18 mouse cellular contexts compared by ENCODE assay signal in the genomic region with DNA sequence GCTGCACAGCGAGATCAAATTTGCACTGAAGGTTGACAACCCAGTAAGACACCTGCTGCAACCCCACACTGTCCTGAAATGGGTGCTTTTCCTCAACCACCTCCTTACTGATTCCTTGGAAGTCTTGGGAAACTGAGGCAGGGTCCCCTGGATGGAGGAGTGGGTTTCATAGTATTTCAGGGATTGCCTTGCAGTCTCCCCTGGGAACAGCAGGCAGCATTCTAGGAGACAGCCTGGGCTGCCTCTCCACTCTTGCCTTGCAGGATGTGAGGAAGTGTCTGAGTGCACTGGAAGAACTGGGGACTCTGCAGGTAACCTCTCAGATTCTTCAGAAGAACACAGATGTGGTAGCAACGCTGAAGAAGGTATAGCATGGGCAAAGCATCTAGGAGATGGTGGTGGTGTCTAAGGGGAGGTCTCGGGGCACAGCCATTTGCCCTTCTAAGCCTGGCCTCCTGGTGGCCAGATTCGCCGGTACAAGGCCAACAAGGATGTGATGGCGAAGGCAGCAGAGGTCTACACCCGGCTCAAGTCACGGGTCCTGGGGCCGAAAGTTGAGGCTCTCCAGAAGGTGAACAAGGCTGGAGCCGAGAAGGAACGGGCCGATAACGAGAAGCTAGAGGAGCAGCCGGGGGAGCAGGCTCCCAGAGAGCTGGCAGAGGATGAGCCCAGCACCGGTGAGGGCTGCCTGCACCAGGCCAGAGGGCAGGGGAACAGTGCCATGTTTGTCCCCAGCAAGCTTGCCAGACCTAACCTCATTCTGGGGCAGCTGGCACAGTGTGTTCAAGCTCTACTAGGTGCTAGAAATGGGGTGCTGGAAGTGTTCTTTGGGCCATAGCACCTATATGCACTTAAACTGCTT. TPM values are rescaled to one million over a fixed set of nuclear protein-coding genes. Genes with fewer than 3 reads are reported as not detected.
DNase-seq lines count a peak whose midpoint lies in the region; ATAC-seq and TF ChIP-seq lines count a peak whose summit lies in the region.
"Had no signal": no experiment of that assay in that cellular context is flagged by ENCODE, and none has a peak within 500 bp of the region (broad histone marks: within the 10 kb centered on the region; RNA-seq: fewer than 3 reads in every experiment).

No protein-coding gene starts in this region.

- no peak overlapping the region for H3K9ac ChIP-seq in heart, adult 2 months (ENCODE audit: low read depth, low read length)
- H3K9ac ChIP-seq in heart, embryonic 12.5 days = no peak overlapping the region
- H3K9ac ChIP-seq in midbrain, postnatal 0 days (replicated peaks; ENCODE audit: low read length, poor library complexity, severe bottlenecking) = no peak overlapping the region
- H3K9ac ChIP-seq in midbrain, embryonic 13.5 days (replicated peaks) = no peak overlapping the region
- H3K9ac ChIP-seq in liver, postnatal 0 days (replicated peaks) = no peak overlapping the region
- H3K9ac ChIP-seq: embryonic facial prominence, embryonic 13.5 days; forebrain, embryonic 13.5 days had no signal

- peak; percentile 35 for TF ChIP-seq CTCF in heart, adult 2 months (IDR thresholded peaks at IDR 0.05)
- TF ChIP-seq CTCF in midbrain, postnatal 0 days (IDR thresholded peaks at IDR 0.05) = 0 out of 2 replicates have a peak, but pooled peaks have one; percentile 22
- TF ChIP-seq CTCF in brain, embryonic 14.5 days (IDR thresholded peaks at IDR 0.05; ENCODE audit: borderline replicate concordance, extremely low read depth, insufficient read depth, insufficient read length) = 0 out of 2 replicates have a peak, but pooled peaks have one; percentile 2
- TF ChIP-seq CTCF in liver, postnatal 0 days (IDR thresholded peaks at IDR 0.05; ENCODE audit: low read depth) = peak; percentile 39

- no peaks in the 10 kb centered on the region for H3K27me3 ChIP-seq in heart, adult 2 months (ENCODE audit: control insufficient read depth, insufficient read depth, low read length)
- H3K27me3 ChIP-seq in heart, embryonic 12.5 days (replicated peaks) = no peaks in the 10 kb centered on the region
- no peaks in the 10 kb centered on the region for H3K27me3 ChIP-seq in midbrain, postnatal 0 days (ENCODE audit: insufficient read depth, low read length)
- no peaks in the 10 kb centered on the region for H3K27me3 ChIP-seq in midbrain, embryonic 13.5 days
- no peaks in the 10 kb centered on the region for H3K27me3 ChIP-seq in liver, postnatal 0 days (ENCODE audit: insufficient read depth, low read length)
- H3K27me3 ChIP-seq: embryonic facial prominence, embryonic 13.5 days; forebrain, embryonic 13.5 days had no signal

- no peaks in the 10 kb centered on the region for H3K36me3 ChIP-seq in heart, adult 2 months (ENCODE audit: control insufficient read depth, insufficient read depth, low read length)
- H3K36me3 ChIP-seq in heart, embryonic 12.5 days = peaks cover 90% of the 10 kb centered on the region
- peaks cover 83% of the 10 kb centered on the region for H3K36me3 ChIP-seq in midbrain, postnatal 0 days (ENCODE audit: insufficient read depth, low read length)
- peaks cover 92% of the 10 kb centered on the region for H3K36me3 ChIP-seq in midbrain, embryonic 13.5 days
- peaks cover 53% of the 10 kb centered on the region for H3K36me3 ChIP-seq in liver, postnatal 0 days (replicated peaks; ENCODE audit: insufficient read depth, low read length)

- WGBS in heart, adult 2 months = 77% methylated on average over 15 of the region's 15 CpGs
- WGBS in heart, embryonic 12.5 days = 88% methylated on average over 15 of the region's 15 CpGs
- WGBS in midbrain, postnatal 0 days = 91% methylated on average over 15 of the region's 15 CpGs
- 93% methylated on average over 15 of the region's 15 CpGs for WGBS in midbrain, embryonic 13.5 days
- WGBS in liver, postnatal 0 days (ENCODE audit: insufficient replicate concordance) = 82% methylated on average over 15 of the region's 15 CpGs

- H3K27ac ChIP-seq in heart, adult 2 months = no peak overlapping the region
- no peak overlapping the region for H3K27ac ChIP-seq in heart, embryonic 12.5 days (ENCODE audit: poor library complexity, severe bottlenecking)
- no peak overlapping the region for H3K27ac ChIP-seq in midbrain, postnatal 0 days (ENCODE audit: low read depth, low read length)
- no peak overlapping the region for H3K27ac ChIP-seq in midbrain, embryonic 13.5 days
- H3K27ac ChIP-seq in liver, postnatal 0 days (ENCODE audit: low read depth) = no peak overlapping the region
- H3K27ac ChIP-seq: embryonic facial prominence, embryonic 13.5 days; forebrain, embryonic 13.5 days had no signal

- no peak overlapping the region for H3K4me3 ChIP-seq in heart, adult 2 months
- H3K4me3 ChIP-seq in heart, embryonic 12.5 days = no peak overlapping the region
- H3K4me3 ChIP-seq in midbrain, postnatal 0 days (ENCODE audit: low read depth, low read length) = no peak overlapping the region
- no peak overlapping the region for H3K4me3 ChIP-seq in midbrain, embryonic 13.5 days (replicated peaks)
- no peak overlapping the region for H3K4me3 ChIP-seq in liver, postnatal 0 days (ENCODE audit: low read depth, low read length)
- H3K4me3 ChIP-seq: embryonic facial prominence, embryonic 13.5 days; forebrain, embryonic 13.5 days had no signal

- intact Hi-C loops in heart, adult 2 months (cut with DNase I) = no loop called here

- H3K4me1 ChIP-seq in heart, adult 2 months (ENCODE audit: control insufficient read depth, insufficient read depth, low read length) = no peaks in the 10 kb centered on the region
- H3K4me1 ChIP-seq in heart, embryonic 12.5 days (replicated peaks) = no peaks in the 10 kb centered on the region
- H3K4me1 ChIP-seq in midbrain, postnatal 0 days (ENCODE audit: insufficient read depth, low read length) = no peaks in the 10 kb centered on the region
- H3K4me1 ChIP-seq in midbrain, embryonic 13.5 days (replicated peaks) = no peaks in the 10 kb centered on the region
- no peaks in the 10 kb centered on the region for H3K4me1 ChIP-seq in liver, postnatal 0 days (ENCODE audit: insufficient read depth)
- H3K4me1 ChIP-seq: embryonic facial prominence, embryonic 13.5 days; forebrain, embryonic 13.5 days had no signal

- no peak for TF ChIP-seq POLR2A in heart, adult 2 months (IDR thresholded peaks at IDR 0.05; ENCODE audit: insufficient read depth, low read depth, low read length)
- TF ChIP-seq POLR2A in brain, embryonic 14.5 days (IDR thresholded peaks at IDR 0.05; ENCODE audit: borderline replicate concordance, extremely low read depth, insufficient read depth, insufficient read length, poor library complexity, severe bottlenecking) = no peak

- ATAC-seq in heart, embryonic 12.5 days (ENCODE audit: insufficient number of reproducible peaks, low FRiP score) = no peak
- no peak for ATAC-seq in midbrain, postnatal 0 days (ENCODE audit: low FRiP score)
- ATAC-seq in midbrain, embryonic 13.5 days = no peak
- ATAC-seq in liver, postnatal 0 days = no peak
- ATAC-seq in erythroid progenitor cell, adult 5-6 weeks (replicated peaks; ENCODE audit: low FRiP score, poor library complexity, severe bottlenecking) = no peak
- ATAC-seq: CD4-positive, CD25-positive, alpha-beta regulatory T cell, adult 4 months; forebrain, embryonic 13.5 days had no signal

- no peaks in the 10 kb centered on the region for H3K79me2 ChIP-seq in heart, adult 2 months (replicated peaks; ENCODE audit: control insufficient read depth, insufficient read depth, low read length)

- H3K9me3 ChIP-seq in heart, embryonic 12.5 days (replicated peaks) = no peaks in the 10 kb centered on the region
- no peaks in the 10 kb centered on the region for H3K9me3 ChIP-seq in midbrain, postnatal 0 days (ENCODE audit: low read length)
- H3K9me3 ChIP-seq in midbrain, embryonic 13.5 days = no peaks in the 10 kb centered on the region
- no peaks in the 10 kb centered on the region for H3K9me3 ChIP-seq in liver, postnatal 0 days (ENCODE audit: low read length)
- H3K9me3 ChIP-seq: embryonic facial prominence, embryonic 13.5 days; forebrain, embryonic 13.5 days had no signal

- no peak overlapping the region for H3K4me2 ChIP-seq in heart, embryonic 12.5 days
- H3K4me2 ChIP-seq in midbrain, postnatal 0 days (ENCODE audit: low read depth, low read length, poor library complexity, severe bottlenecking) = no peak overlapping the region
- H3K4me2 ChIP-seq in midbrain, embryonic 13.5 days (replicated peaks) = no peak overlapping the region
- no peak overlapping the region for H3K4me2 ChIP-seq in liver, postnatal 0 days (ENCODE audit: low read depth, low read length)
- H3K4me2 ChIP-seq: embryonic facial prominence, embryonic 13.5 days; forebrain, embryonic 13.5 days had no signal

- no peak for TF ChIP-seq EP300 in heart, adult 2 months (IDR thresholded peaks at IDR 0.05; ENCODE audit: insufficient read depth, low read depth, low read length)
- TF ChIP-seq EP300 in liver, postnatal 0 days (IDR thresholded peaks at IDR 0.05; ENCODE audit: low read depth) = no peak

- DNase-seq in heart, adult 2 months = peak in 1 of 2 experiments; percentile 47
- DNase-seq in midbrain, postnatal 0 days (ENCODE audit: low spot score) = no peak
- no peak for DNase-seq in brain, embryonic 14.5 days (ENCODE audit: low read depth)
- no peak for DNase-seq in liver, postnatal 0 days
- DNase-seq in frontal cortex, postnatal 14 days (ENCODE audit: low spot score in 2 of 2) = no peak
- DNase-seq: cerebellum, postnatal 14 days; kidney, postnatal 36 days; lung, postnatal 36 days; midbrain, embryonic 14.5 days; right cerebral cortex, postnatal 25 days; thymus, postnatal 25 days had no signal

RNA-seq across cellular contexts. Expression of a gene that starts 10.7 kb away (rescaled TPM):
- 100 to 1,000 TPM; 151 to 170 TPM for total RNA-seq in heart, adult 2 months (2021)
- 114 and 167 TPM in 2 replicates for polyA plus RNA-seq in heart, adult 2 months (2012; rRNA removed)
- 0.05 and 0.12 TPM in 2 replicates for polyA plus RNA-seq in heart, embryonic 12.5 days (2016; fragmentation: Nextera tagmentation; extraction: Ambion mirVana)
- total RNA-seq in midbrain, postnatal 0 days (2014; rRNA removed) = 0.42 and 0.55 TPM in 2 replicates
- 0.04 and 0.05 TPM in 2 replicates for polyA plus RNA-seq in midbrain, postnatal 0 days (2015; fragmentation: Nextera tagmentation; extraction: Ambion mirVana)
- polyA plus RNA-seq in midbrain, embryonic 13.5 days (2015; fragmentation: Nextera tagmentation; extraction: Ambion mirVana) = 0.04 and 0.11 TPM in 2 replicates
- polyA plus RNA-seq in brain, embryonic 14.5 days (2012; rRNA removed) = 0.11 and 0.16 TPM in 2 replicates
- 0.12 and 0.24 TPM in 2 replicates for polyA plus RNA-seq in liver, postnatal 0 days (2015; fragmentation: Nextera tagmentation; extraction: Ambion mirVana)
- not detected in 2 replicates for total RNA-seq in erythroid progenitor cell, adult 5-6 weeks (2015; ENCODE audit: low replicate concordance)
- not detected in 2 replicates for total RNA-seq in erythroid progenitor cell, adult 5-6 weeks (2017; ENCODE audit: low replicate concordance)
- polyA plus RNA-seq: CD4-positive, CD25-positive, alpha-beta regulatory T cell, adult 4 months had no signal

RNA-seq across cellular contexts. Expression of a gene that starts 18.5 kb away (rescaled TPM):
- total RNA-seq in heart, adult 2 months (2021) = 100 to 1,000 TPM; 159 to 160 TPM
- 112 and 170 TPM in 2 replicates for polyA plus RNA-seq in heart, adult 2 months (2012; rRNA removed)
- 0.09 and 0.17 TPM in 2 replicates for polyA plus RNA-seq in heart, embryonic 12.5 days (2016; fragmentation: Nextera tagmentation; extraction: Ambion mirVana)
- 4.3 and 4.5 TPM in 2 replicates for total RNA-seq in midbrain, postnatal 0 days (2014; rRNA removed)
- 4.8 and 5.9 TPM in 2 replicates for polyA plus RNA-seq in midbrain, postnatal 0 days (2015; fragmentation: Nextera tagmentation; extraction: Ambion mirVana)
- 0.43 and 0.55 TPM in 2 replicates for polyA plus RNA-seq in midbrain, embryonic 13.5 days (2015; fragmentation: Nextera tagmentation; extraction: Ambion mirVana)
- polyA plus RNA-seq in brain, embryonic 14.5 days (2012; rRNA removed) = 0.43 and 0.67 TPM in 2 replicates
- polyA plus RNA-seq in liver, postnatal 0 days (2015; fragmentation: Nextera tagmentation; extraction: Ambion mirVana) = 57.3 and 58.4 TPM in 2 replicates
- not detected in 2 replicates for total RNA-seq in erythroid progenitor cell, adult 5-6 weeks (2015; ENCODE audit: low replicate concordance)
- not detected in 2 replicates for total RNA-seq in erythroid progenitor cell, adult 5-6 weeks (2017; ENCODE audit: low replicate concordance)
- polyA plus RNA-seq: CD4-positive, CD25-positive, alpha-beta regulatory T cell, adult 4 months had no signal

RNA-seq across cellular contexts. Expression of a gene that starts 19.5 kb away (rescaled TPM):
- 10 to 100 TPM; 32.5 to 35.0 TPM for total RNA-seq in heart, adult 2 months (2021)
- polyA plus RNA-seq in heart, adult 2 months (2012; rRNA removed) = 30.2 and 31.5 TPM in 2 replicates
- 93.1 and 95.1 TPM in 2 replicates for polyA plus RNA-seq in heart, embryonic 12.5 days (2016; fragmentation: Nextera tagmentation; extraction: Ambion mirVana)
- total RNA-seq in midbrain, postnatal 0 days (2014; rRNA removed) = 59.6 and 72.1 TPM in 2 replicates
- 120 and 123 TPM in 2 replicates for polyA plus RNA-seq in midbrain, postnatal 0 days (2015; fragmentation: Nextera tagmentation; extraction: Ambion mirVana)
- polyA plus RNA-seq in midbrain, embryonic 13.5 days (2015; fragmentation: Nextera tagmentation; extraction: Ambion mirVana) = 156 and 159 TPM in 2 replicates
- 119 and 129 TPM in 2 replicates for polyA plus RNA-seq in brain, embryonic 14.5 days (2012; rRNA removed)
- 24.8 and 27.7 TPM in 2 replicates for polyA plus RNA-seq in liver, postnatal 0 days (2015; fragmentation: Nextera tagmentation; extraction: Ambion mirVana)
- 36.5 and 71.4 TPM in 2 replicates for total RNA-seq in erythroid progenitor cell, adult 5-6 weeks (2015; ENCODE audit: low replicate concordance)
- 125 and 144 TPM in 2 replicates for total RNA-seq in erythroid progenitor cell, adult 5-6 weeks (2017; ENCODE audit: low replicate concordance)

RNA-seq across cellular contexts. Expression of a gene that starts 22.9 kb away (rescaled TPM):
- total RNA-seq in heart, adult 2 months (2021) = 10 to 100 TPM; 57.0 to 74.6 TPM
- 38.2 and 77.7 TPM in 2 replicates for polyA plus RNA-seq in heart, adult 2 months (2012; rRNA removed)
- 0.18 TPM in 1 of 2 replicates, not detected in the other for polyA plus RNA-seq in heart, embryonic 12.5 days (2016; fragmentation: Nextera tagmentation; extraction: Ambion mirVana)
- 0.47 and 0.49 TPM in 2 replicates for total RNA-seq in midbrain, postnatal 0 days (2014; rRNA removed)
- polyA plus RNA-seq in midbrain, postnatal 0 days (2015; fragmentation: Nextera tagmentation; extraction: Ambion mirVana) = 0.43 and 0.66 TPM in 2 replicates
- 0.15 TPM in 1 of 2 replicates, not detected in the other for polyA plus RNA-seq in midbrain, embryonic 13.5 days (2015; fragmentation: Nextera tagmentation; extraction: Ambion mirVana)
- polyA plus RNA-seq in brain, embryonic 14.5 days (2012; rRNA removed) = 0.06 and 0.18 TPM in 2 replicates
- polyA plus RNA-seq in liver, postnatal 0 days (2015; fragmentation: Nextera tagmentation; extraction: Ambion mirVana) = 256 and 269 TPM in 2 replicates
- total RNA-seq in erythroid progenitor cell, adult 5-6 weeks (2015; ENCODE audit: low replicate concordance) = 1.7 and 8.6 TPM in 2 replicates
- 3.9 and 6.9 TPM in 2 replicates for total RNA-seq in erythroid progenitor cell, adult 5-6 weeks (2017; ENCODE audit: low replicate concordance)
- polyA plus RNA-seq: CD4-positive, CD25-positive, alpha-beta regulatory T cell, adult 4 months; forebrain, embryonic 13.5 days; intestine, embryonic 14.5 days had no signal

RNA-seq across cellular contexts. Expression of a gene that starts 24.1 kb away (rescaled TPM):
- total RNA-seq in heart, adult 2 months (2021) = 10 to 100 TPM; 47.6 to 53.5 TPM
- 64.4 and 79.3 TPM in 2 replicates for polyA plus RNA-seq in heart, adult 2 months (2012; rRNA removed)
- 35.5 and 39.8 TPM in 2 replicates for polyA plus RNA-seq in heart, embryonic 12.5 days (2016; fragmentation: Nextera tagmentation; extraction: Ambion mirVana)
- 76.9 and 123 TPM in 2 replicates for total RNA-seq in midbrain, postnatal 0 days (2014; rRNA removed)
- 84.8 and 89.9 TPM in 2 replicates for polyA plus RNA-seq in midbrain, postnatal 0 days (2015; fragmentation: Nextera tagmentation; extraction: Ambion mirVana)
- 73.7 and 78.6 TPM in 2 replicates for polyA plus RNA-seq in midbrain, embryonic 13.5 days (2015; fragmentation: Nextera tagmentation; extraction: Ambion mirVana)
- 110 and 135 TPM in 2 replicates for polyA plus RNA-seq in brain, embryonic 14.5 days (2012; rRNA removed)
- 19.1 and 20.5 TPM in 2 replicates for polyA plus RNA-seq in liver, postnatal 0 days (2015; fragmentation: Nextera tagmentation; extraction: Ambion mirVana)
- total RNA-seq in erythroid progenitor cell, adult 5-6 weeks (2015; ENCODE audit: low replicate concordance) = 4.7 and 8.4 TPM in 2 replicates
- 1.9 and 5.6 TPM in 2 replicates for total RNA-seq in erythroid progenitor cell, adult 5-6 weeks (2017; ENCODE audit: low replicate concordance)

Comparison
In these comparisons a context has a peak if more than half of its experiments do, and no peak if none do; other contexts are left out.
1. RNA of a gene that starts 10.7 kb away (polyA plus RNA-seq): 114 to 167 TPM in heart, adult 2 months; 0.11 to 0.16 TPM in brain, embryonic 14.5 days, 0.12 to 0.24 TPM in liver, postnatal 0 days, 0.04 to 0.11 TPM in midbrain, embryonic 13.5 days, 0.05 to 0.12 TPM in heart, embryonic 12.5 days and 0.04 to 0.05 TPM in midbrain, postnatal 0 days; every median in the first group is over 10 times any median in the second.
2. Peak in every context shown above with its lines, with median percentiles within 50 percentile points of each other: CTCF ChIP-seq.